Mouse (Mus musculus) limb, embryonic 15.5 days (tissue): ENCODE data around the gene 4930544D05Rik. TPM values are rescaled to one million over a fixed set of nuclear protein-coding genes. Genes with fewer than 3 reads are reported as not detected.

Source experiments
- ATAC-seq: fragments of 200-750 bp; cut with Nextera tagmentation; 2 replicates; pipeline ENCODE4 v1.8.0; 2017; ENCODE audit warnings: low read depth, moderate TSS enrichment; ENCODE audit not compliant: insufficient number of reproducible peaks, low FRiP score, low TSS enrichment
- H3K27ac ChIP-seq: fragments of 300-500 bp; sonication (generic); 2 replicates; pipeline ENCODE4 v1.5.1; 2015; ENCODE audit warnings: moderate library complexity, mild to moderate bottlenecking, inconsistent platforms
- H3K27me3 ChIP-seq: fragments of 300-500 bp; sonication (generic); 2 replicates; pipeline ENCODE4 v1.6.1; 2015; ENCODE audit warnings: inconsistent platforms
- H3K36me3 ChIP-seq: fragments of 300-500 bp; sonication (generic); 2 replicates; pipeline ENCODE4 v1.6.1; 2015; ENCODE audit warnings: inconsistent platforms
- H3K4me1 ChIP-seq: fragments of 300-500 bp; sonication (generic); 2 replicates; pipeline ENCODE4 v1.6.1; 2015; ENCODE audit warnings: inconsistent platforms
- H3K4me2 ChIP-seq: fragments of 300-500 bp; sonication (generic); 2 replicates; pipeline ENCODE4 v1.6.1; 2015; ENCODE audit warnings: mild to moderate bottlenecking, inconsistent platforms
- H3K4me3 ChIP-seq: fragments of 300-500 bp; sonication (generic); 2 replicates; pipeline ENCODE4 v1.5.1; 2015; ENCODE audit warnings: mild to moderate bottlenecking, inconsistent platforms
- H3K9ac ChIP-seq: fragments of 300-500 bp; sonication (generic); 2 replicates; pipeline ENCODE4 v1.6.1; 2015; ENCODE audit warnings: inconsistent platforms
- H3K9me3 ChIP-seq: fragments of 300-500 bp; sonication (generic); 2 replicates; pipeline ENCODE4 v1.6.1; 2016; ENCODE audit warnings: inconsistent platforms
- WGBS: fragments of 180-500 bp; shearing (Covaris S2); methylation state at CpG from one replicate; pipeline ENCODE4 v1.1.7; 2015; 5-methylcytosine and 5-hydroxymethylcytosine counted together
- polyA plus RNA-seq: library from polyadenylated mRNA; unstranded; fragments of >200 nt; fragmentation: Nextera tagmentation; extraction: Ambion mirVana; gene quantifications from 2 replicates; pipeline ENCODE4 v1.2.1, GENCODE M21; 2015

The 4930544D05Rik gene
- polyA plus RNA-seq, 1 experiment from 2014 or later, result not detected

- no peak for ATAC-seq
- Histone ChIP-seq H3K36me3 (peaks cover 56% of the 10 kb centered on the region), H3K27me3 (no peaks in the 10 kb centered on the region), H3K4me3 (peak overlapping the region; percentile 75), H3K27ac (no peak overlapping the region), H3K4me2 (peak overlapping the region; percentile 74), H3K9ac (peak overlapping the region; percentile 91), H3K4me1 (peaks cover 40% of the 10 kb centered on the region), H3K9me3 (no peaks in the 10 kb centered on the region)
- WGBS, result 85% methylated on average over 12 of the region's 12 CpGs
Observed at GRCm38 (mm10) chr11:70645461-70646258, 30.0 kb downstream of the 4930544D05Rik start.

DNA sequence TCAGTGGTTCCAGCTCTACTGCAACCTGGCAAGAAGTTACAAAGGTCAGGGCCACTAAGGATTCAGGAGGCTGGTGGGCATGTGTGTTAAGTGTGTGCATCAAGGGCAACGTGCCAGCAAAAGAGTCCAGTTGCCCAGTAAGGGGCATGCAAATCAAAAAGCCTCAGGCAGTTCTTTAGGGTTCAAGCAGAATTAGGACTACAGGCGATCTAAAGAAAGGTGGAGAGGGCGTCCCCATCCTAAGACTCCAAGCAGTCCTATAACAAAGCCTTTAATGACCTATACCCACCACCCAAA lies 30.6 kb downstream of the 4930544D05Rik start:
- Histone ChIP-seq H3K9ac (peak overlapping the region; percentile 91), H3K27ac (peak overlapping the region; percentile 93), H3K9me3 (no peaks in the 10 kb centered on the region), H3K36me3 (peaks cover 61% of the 10 kb centered on the region), H3K4me2 (peak overlapping the region; percentile 74), H3K4me1 (peaks cover 45% of the 10 kb centered on the region), H3K4me3 (peak overlapping the region; percentile 75), H3K27me3 (no peaks in the 10 kb centered on the region)
- 19% methylated on average over 3 of the region's 3 CpGs for WGBS
- no peak for ATAC-seq

DNA sequence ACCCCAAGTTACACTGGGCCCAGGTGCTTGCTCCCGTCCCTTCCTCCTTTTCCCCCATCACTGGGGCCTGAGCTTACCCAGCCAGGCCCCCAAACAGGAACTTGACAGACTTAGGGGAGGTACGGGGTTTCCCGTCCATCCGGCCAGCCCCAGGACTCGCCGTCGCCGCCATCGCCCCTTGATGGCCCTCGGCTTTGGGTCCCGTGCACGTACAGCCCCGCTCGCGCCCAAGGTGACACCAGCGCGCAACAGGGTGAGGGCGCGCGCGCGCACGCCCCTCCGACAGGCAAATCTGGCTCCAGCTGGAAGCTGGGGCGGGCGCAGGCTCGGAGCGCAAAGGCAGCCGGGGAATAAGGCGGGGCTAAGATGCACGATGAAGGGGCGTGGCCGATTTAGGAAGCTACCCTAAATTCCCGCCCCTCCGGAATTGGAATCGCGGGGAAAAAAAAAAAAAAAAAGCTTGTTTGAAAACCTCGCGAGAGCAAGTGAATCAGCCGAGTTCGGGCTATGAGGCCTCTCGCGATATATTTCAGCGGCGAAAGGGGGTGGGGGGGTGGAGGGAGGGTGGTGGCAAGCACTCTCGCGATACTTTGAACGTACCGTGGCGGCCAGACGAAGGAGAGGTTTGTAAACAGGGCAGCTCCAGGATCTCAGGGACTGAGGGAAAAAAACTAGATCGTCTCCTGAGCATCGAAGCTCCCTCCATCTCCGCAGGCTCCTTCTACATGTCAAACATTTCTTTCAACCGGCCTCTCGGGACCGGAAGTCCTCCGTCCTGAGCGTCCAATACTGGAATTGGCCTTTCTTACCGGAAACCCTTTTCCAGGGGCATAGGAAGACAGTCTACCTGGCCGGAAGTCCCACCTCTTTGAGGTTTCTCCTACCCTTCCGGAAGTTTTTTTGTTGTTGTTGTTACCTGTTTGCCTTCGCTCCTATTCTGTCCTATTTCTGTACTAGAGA lies 31.3 kb downstream of the 4930544D05Rik start, which contains the start of the genes Rnf167 and Slc25a11:
TSS of gene Rnf167 (plus strand) at position 545 of the 960 bp plus-strand sequence.
TSS of gene Slc25a11 (minus strand) at position 789 of the 960 bp plus-strand sequence.
- Histone ChIP-seq H3K27ac (peak within 1 kb of the TSS; percentile 98), H3K4me3 (peak within 1 kb of the TSS; percentile 75), H3K4me2 (peak within 1 kb of the TSS; percentile 95), H3K9ac (peak within 1 kb of the TSS; percentile 91), H3K27me3 (no peaks in the 10 kb centered on the region), H3K4me1 (peaks cover 52% of the 10 kb centered on the region), H3K9me3 (no peaks in the 10 kb centered on the region), H3K36me3 (peaks cover 67% of the 10 kb centered on the region)
- ATAC-seq, result peak; percentile 88
- WGBS, result under 1% methylated on average over 63 of the region's 63 CpGs

DNA sequence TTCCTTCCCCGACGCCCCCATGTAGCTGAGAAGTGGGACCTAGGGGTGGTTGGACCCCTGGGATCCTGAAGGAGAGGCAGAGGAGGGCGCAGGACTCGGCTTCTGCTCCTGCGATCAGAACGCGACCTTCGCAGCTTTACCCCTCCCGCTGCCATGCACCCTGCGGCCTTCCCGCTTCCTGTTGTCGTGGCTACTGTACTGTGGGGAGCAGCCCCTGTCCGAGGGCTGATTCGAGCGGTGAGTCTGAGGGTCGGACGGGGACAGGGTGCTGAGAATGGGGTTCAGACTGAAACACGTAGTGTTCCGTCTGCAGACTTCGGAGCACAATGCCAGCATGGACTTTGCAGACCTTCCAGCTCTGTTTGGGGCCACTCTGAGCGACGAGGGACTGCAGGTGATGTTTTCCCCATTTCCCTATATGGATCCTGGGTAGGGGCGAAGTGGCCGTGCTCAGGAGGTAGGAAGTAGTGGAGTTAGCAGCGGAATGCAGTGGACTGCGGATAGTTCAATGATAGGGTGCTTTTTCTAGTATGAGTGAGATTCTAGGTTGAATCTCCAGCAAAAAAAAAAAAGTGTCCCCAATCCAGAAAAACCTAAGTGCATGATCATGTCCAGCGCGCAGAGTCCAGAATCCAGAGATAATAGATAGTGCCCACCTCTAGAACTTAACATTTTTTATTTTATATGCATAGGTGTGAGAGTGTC lies 32.2 kb downstream of the 4930544D05Rik start:
- H3K9me3 ChIP-seq, result no peaks in the 10 kb centered on the region
- H3K9ac ChIP-seq, result peak overlapping the region; percentile 85
- 3% methylated on average over 28 of the region's 28 CpGs for WGBS
- peak overlapping the region; percentile 95 for H3K4me2 ChIP-seq
- peak overlapping the region; percentile 98 for H3K27ac ChIP-seq
- H3K4me3 ChIP-seq, result peak overlapping the region; percentile 75
- peaks cover 74% of the 10 kb centered on the region for H3K36me3 ChIP-seq
- no peak for ATAC-seq
- no peaks in the 10 kb centered on the region for H3K27me3 ChIP-seq
- peaks cover 61% of the 10 kb centered on the region for H3K4me1 ChIP-seq

GRCm38 (mm10) chr11:70648512-70648911 lies 32.9 kb downstream of the 4930544D05Rik start:
- Histone ChIP-seq H3K36me3 (peaks cover 67% of the 10 kb centered on the region), H3K4me3 (peak overlapping the region; percentile 75), H3K9ac (peak overlapping the region; percentile 85; the same call in 1 of the 2 replicates), H3K27ac (peak overlapping the region; percentile 98; the same call in 1 of the 2 replicates), H3K27me3 (no peaks in the 10 kb centered on the region), H3K4me2 (peak overlapping the region; percentile 95), H3K9me3 (no peaks in the 10 kb centered on the region), H3K4me1 (peaks cover 65% of the 10 kb centered on the region)
- ATAC-seq, result no peak
- WGBS, result 78% methylated on average over 4 of the region's 4 CpGs

GRCm38 (mm10) chr11:70649185-70649734 lies 33.6 kb downstream of the 4930544D05Rik start:
- Histone ChIP-seq H3K27me3 (no peaks in the 10 kb centered on the region), H3K4me1 (peaks cover 65% of the 10 kb centered on the region), H3K36me3 (peaks cover 60% of the 10 kb centered on the region), H3K4me2 (no peak overlapping the region), H3K27ac (peak overlapping the region; percentile 60; the same call in 1 of the 2 replicates), H3K9me3 (no peaks in the 10 kb centered on the region), H3K4me3 (peak overlapping the region; percentile 75), H3K9ac (no peak overlapping the region)
- no peak for ATAC-seq
- 72% methylated on average over 8 of the region's 8 CpGs for WGBS

DNA sequence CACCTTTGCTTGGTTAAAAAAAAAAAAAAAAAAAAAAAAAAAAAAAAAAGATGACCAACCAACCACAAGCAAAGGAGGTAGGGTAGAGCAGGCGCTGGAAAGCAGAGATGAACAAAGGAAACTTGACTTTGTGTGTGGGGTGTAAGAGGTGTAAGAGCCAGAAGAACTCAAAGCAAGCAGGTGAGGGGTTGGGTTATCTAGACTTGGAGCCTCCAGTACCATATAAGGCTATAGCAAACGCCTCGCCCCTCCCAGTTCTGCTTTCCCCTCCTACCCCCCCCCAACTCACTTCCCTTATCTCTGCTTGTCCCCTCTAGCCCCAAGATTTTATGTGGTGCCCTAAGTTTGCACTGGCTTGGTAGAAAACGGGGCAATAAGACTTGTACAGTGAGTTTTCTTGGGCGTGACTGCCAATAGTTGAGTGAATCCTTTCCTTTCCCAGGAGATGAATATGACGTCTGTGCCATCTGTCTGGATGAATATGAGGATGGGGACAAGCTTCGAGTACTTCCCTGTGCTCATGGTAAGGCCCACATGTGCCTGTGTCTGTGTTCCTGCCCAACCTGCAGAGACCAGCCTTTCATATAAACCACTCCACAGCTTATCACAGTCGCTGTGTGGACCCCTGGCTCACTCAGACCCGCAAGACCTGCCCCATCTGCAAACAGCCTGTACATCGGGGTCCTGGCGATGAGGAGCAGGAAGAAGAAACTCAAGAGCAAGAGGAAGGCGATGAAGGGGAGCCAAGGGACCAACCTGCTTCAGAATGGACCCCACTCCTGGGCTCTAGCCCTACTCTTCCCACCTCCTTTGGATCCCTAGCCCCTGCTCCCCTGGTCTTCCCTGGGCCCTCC lies 34.9 kb downstream of the 4930544D05Rik start:
- H3K4me2 ChIP-seq, result peak overlapping the region; percentile 20; the same call in 1 of the 2 replicates
- H3K9ac ChIP-seq, result no peak overlapping the region
- no peak for ATAC-seq
- H3K4me1 ChIP-seq, result peaks cover 67% of the 10 kb centered on the region
- H3K27me3 ChIP-seq, result no peaks in the 10 kb centered on the region
- no peaks in the 10 kb centered on the region for H3K9me3 ChIP-seq
- 70% methylated on average over 12 of the region's 12 CpGs for WGBS
- no peak overlapping the region for H3K4me3 ChIP-seq
- peaks cover 47% of the 10 kb centered on the region for H3K36me3 ChIP-seq
- H3K27ac ChIP-seq, result peak overlapping the region; percentile 67

DNA sequence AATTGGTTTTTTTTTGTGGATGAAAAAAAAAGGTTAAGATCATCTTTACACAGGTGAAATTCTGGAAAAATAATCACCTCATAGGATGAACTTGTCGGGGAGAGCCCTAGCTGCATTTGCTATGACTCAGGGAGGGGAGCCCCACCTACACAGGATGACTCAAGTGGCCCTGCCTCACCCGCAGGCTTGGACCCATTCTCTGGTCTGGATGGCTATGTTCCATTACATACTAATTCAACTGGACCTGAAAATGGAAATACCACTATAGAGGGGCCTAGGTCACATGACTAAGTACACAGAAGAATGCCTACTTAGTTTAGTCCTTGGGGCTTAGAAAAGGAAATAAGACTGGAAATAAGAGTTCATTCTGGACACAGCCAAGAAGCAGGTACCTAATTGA lies 35.7 kb downstream of the 4930544D05Rik start:
- ATAC-seq, result no peak
- H3K4me1 ChIP-seq, result peaks cover 67% of the 10 kb centered on the region

DNA sequence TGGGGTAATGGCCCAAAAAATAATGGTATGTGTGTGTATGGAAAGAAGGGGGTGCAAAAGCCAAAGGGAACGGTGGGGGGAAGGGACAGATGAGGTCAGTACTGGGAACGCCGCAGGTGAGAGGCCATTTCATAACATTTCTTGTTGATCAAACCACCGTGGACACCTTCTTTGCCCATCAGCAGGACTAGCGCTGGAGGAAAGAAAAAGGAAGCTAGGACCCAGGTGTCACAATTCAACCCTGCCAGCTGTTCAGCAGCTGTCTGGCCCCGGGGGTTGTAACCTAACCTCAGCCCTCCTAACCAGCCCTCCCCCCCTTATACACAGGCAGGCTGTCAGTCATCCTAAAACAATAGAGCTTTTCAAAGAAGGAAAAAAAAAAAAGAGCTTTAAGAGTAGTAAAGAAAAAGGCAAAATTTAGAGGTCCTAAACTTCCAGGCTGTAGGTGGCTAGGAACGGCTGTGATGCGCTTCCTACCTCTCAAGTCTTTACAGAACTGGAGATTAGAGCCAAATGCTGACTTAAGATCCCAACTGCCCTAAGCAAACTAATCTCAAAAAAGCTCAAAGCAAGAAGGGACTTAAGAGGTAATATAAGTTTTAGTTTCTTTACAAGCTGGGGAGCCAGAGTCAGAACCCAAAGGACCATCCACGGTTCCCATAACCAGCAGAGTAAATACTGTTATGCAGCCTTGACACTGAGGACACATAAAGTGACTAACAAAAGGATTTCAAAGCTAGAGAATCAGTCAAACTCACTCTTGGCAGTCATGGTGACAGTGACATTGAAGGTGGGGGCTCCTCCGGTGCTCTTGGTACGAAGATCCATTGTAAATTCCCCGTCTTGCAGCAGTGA lies 36.6 kb downstream of the 4930544D05Rik start:
- Histone ChIP-seq H3K4me3 (peak overlapping the region; percentile 100), H3K4me2 (peak overlapping the region; percentile 89), H3K27me3 (no peaks in the 10 kb centered on the region), H3K9ac (0 out of 2 replicates have a peak overlapping the region, but pooled peaks have one; percentile 18), H3K36me3 (peaks cover 43% of the 10 kb centered on the region), H3K27ac (peak overlapping the region; percentile 99), H3K4me1 (peaks cover 74% of the 10 kb centered on the region), H3K9me3 (no peaks in the 10 kb centered on the region)
- WGBS, result 43% methylated on average over 12 of the region's 12 CpGs
- no peak for ATAC-seq

More for the DNA sequence above, 35.7 kb downstream of the 4930544D05Rik start:
- Histone ChIP-seq H3K9me3 (no peaks in the 10 kb centered on the region), H3K9ac (no peak overlapping the region), H3K4me2 (no peak overlapping the region), H3K4me3 (0 out of 2 replicates have a peak overlapping the region, but pooled peaks have one; percentile 1), H3K27me3 (no peaks in the 10 kb centered on the region), H3K27ac (no peak overlapping the region), H3K36me3 (peaks cover 43% of the 10 kb centered on the region)
- 56% methylated on average over 2 of the region's 2 CpGs for WGBS
